Mouse (Mus musculus) CD8-positive naive resting alpha-beta T cell, adult 57 days (primary cell): ENCODE data around the gene Zdhhc21. TPM values are rescaled to one million over a fixed set of nuclear protein-coding genes. Genes with fewer than 3 reads are reported as not detected.

Experiments
- total RNA-seq: library from RNA; stranded (reverse); gene quantifications from one replicate; pipeline ENCODE4 v1.2.4, GENCODE M21; 2023

The Zdhhc21 gene
- total RNA-seq = 26.6 TPM

DNA sequence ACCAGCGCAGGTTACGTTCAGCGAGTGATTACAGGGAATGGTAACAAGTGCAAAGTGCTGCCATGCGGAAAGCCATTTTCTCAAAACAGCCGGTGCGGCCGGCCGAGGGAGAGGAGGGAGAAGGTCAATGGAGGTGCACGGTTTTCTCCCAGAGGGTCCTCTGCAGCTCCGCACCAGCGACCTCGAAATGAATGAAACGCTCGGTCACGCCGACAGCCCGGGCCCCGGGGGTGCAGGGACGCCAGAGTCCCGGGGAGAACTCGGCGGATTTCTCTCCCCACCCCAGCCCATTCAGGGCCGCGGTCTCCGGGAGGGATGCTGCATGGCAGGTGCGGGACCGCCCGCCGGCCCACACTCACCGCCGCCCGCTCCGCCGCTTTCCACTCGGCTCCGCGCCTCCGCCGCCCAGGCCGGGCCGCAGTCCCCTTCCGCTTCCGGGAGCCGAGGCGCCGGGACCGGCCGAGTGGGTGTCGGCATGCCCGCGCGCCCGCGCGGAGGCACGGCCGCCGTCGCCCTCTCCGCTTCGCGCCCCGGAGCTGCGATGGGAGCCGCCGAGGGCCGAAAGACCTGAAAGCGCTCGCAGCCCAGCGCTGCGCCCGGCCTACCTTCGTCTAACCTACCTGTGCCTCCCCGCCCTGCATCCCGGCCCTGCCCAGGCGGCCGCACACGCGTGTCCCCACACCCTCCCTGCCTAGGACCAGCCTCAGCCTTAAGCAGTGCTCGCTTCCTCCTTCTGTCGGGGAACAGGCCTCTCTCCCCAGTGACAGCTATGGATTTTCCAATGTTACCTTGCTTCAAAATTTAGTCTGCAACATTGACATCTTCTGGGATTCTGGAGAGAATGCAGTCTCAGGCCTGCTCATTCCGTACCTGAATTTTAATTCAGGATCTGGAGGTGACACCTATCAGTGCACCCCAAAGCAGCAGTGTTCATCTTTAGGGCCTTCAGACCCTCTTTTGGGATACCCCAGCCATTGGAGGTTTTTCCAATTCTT, at the start of gene Zdhhc21:
Gene Zdhhc21 (minus strand): TSS at position 828 of the 995 bp plus-strand sequence.

DNA sequence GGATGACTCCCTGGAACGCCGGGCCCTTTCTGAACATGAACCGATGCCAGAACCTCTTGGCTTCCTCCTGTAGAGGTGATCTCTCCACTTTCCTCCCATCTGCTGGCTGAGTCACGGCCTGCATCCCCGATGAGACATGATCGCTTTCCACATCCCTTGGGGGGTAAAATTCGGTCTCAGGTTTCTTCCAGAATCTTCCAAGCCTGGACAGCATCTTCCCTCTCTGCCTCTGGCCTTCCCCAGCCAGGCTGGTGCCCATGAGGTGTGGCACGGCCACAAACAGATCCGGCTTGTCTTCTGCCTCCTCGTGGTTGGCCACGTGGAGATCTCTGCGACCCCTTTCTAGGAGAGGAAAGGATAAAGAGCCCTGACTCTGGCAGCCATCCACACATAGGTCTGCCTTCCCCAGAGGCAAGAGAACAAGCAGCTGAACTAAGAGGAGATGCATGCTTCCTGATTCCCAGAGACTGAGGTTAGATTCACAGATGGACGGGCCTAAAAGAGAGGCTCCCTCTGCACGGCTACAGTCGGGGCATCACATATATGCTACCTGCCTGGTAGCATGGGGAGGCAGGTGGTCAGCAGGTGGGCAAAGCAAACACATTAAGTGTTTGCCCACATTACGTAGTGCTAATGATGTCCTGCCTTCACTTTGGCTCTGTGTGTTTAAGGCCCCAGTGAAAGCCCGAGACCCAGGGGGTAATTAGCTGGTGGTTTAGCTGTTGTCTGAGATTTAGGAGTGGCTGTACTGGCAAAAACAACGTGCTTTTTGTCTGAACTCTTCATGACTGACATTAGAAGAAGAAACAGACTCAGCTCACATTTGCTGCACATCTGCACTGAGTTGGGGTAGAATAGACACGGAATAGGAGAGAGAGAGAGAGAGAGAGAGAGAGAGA, 25.1 kb upstream of the Zdhhc21 start, which contains the start of gene Cer1:
Gene Cer1 (minus strand): TSS at position 513 of the 899 bp plus-strand sequence.

Other genes with a start within 250 kb of the Zdhhc21 start
- not detected for gene Nfib, start 154.2 kb downstream of the Zdhhc21 start, total RNA-seq
- not detected for gene Cer1, start 25.2 kb upstream of the Zdhhc21 start, total RNA-seq
- gene Frem1, start 192.4 kb upstream of the Zdhhc21 start, total RNA-seq = not detected